Mouse (Mus musculus) brain, embryonic 14.5 days (tissue): ENCODE data around the gene Kremen1. TPM values are rescaled to one million over a fixed set of nuclear protein-coding genes. Genes with fewer than 3 reads are reported as not detected.

Source experiments
- DNase-seq: peaks from one replicate; pipeline ENCODE4 v3.0.0-alpha.2; 2011; ENCODE audit warnings: low read depth
- CTCF ChIP-seq: fragments of 200-500 bp; IDR thresholded peaks from 2 replicates; pipeline ENCODE4 v1.5.1; 2012; ENCODE audit warnings: inconsistent platforms, mild to moderate bottlenecking, moderate library complexity, borderline replicate concordance; ENCODE audit not compliant: insufficient read depth, insufficient read length; ENCODE audit errors: extremely low read depth
- POLR2A ChIP-seq: fragments of 200-500 bp; IDR thresholded peaks from 2 replicates; pipeline ENCODE4 v1.6.1; 2012; ENCODE audit warnings: mild to moderate bottlenecking, inconsistent platforms, borderline replicate concordance; ENCODE audit not compliant: poor library complexity, insufficient read depth, insufficient read length, severe bottlenecking; ENCODE audit errors: extremely low read depth
- polyA plus RNA-seq: library from polyadenylated mRNA; depleted of rRNA; stranded (reverse); fragments of >200 nt; gene quantifications from 2 replicates; pipeline ENCODE4 v1.2.3, GENCODE M21; 2012

Kremen1 gene
- polyA plus RNA-seq, 1 experiment = 11.4 TPM

- DNase-seq = no peak
- TF ChIP-seq CTCF (no peak), POLR2A (no peak)
Measured at GRCm38 (mm10) chr11:5257151-5257862, 4.1 kb downstream of the Kremen1 start.

- TF ChIP-seq POLR2A = no peak
- no peak for TF ChIP-seq CTCF
- peak; percentile 92 for DNase-seq
Measured at GRCm38 (mm10) chr11:5255509-5256014, 5.8 kb downstream of the Kremen1 start.

- no peak for TF ChIP-seq POLR2A
- no peak for DNase-seq
Measured at GRCm38 (mm10) chr11:5254016-5254415, 7.3 kb downstream of the Kremen1 start.

- TF ChIP-seq CTCF (no peak), POLR2A (no peak)
Measured at GRCm38 (mm10) chr11:5253528-5253927, 7.8 kb downstream of the Kremen1 start.

GRCm38 (mm10) chr11:5252727-5253126 lies 8.6 kb downstream of the Kremen1 start:
- TF ChIP-seq POLR2A (no peak), CTCF (no peak)
- DNase-seq = no peak

More at GRCm38 (mm10) chr11:5253528-5253927, 7.8 kb downstream of the Kremen1 start:
- no peak for DNase-seq

GRCm38 (mm10) chr11:5251112-5251511 lies 10.2 kb downstream of the Kremen1 start:
- TF ChIP-seq CTCF (no peak), POLR2A (no peak)
- DNase-seq = no peak

GRCm38 (mm10) chr11:5248200-5248599 lies 13.2 kb downstream of the Kremen1 start:
- TF ChIP-seq POLR2A = no peak
- no peak for TF ChIP-seq CTCF
- no peak for DNase-seq

GRCm38 (mm10) chr11:5245431-5245830 lies 15.9 kb downstream of the Kremen1 start:
- TF ChIP-seq POLR2A = no peak
- no peak for TF ChIP-seq CTCF
- DNase-seq = no peak

GRCm38 (mm10) chr11:5244749-5245130 lies 16.6 kb downstream of the Kremen1 start:
- peak; percentile 49 for DNase-seq
- TF ChIP-seq CTCF = no peak
- no peak for TF ChIP-seq POLR2A

- TF ChIP-seq CTCF = no peak
- no peak for TF ChIP-seq POLR2A
- peak; percentile 42 for DNase-seq
Measured at GRCm38 (mm10) chr11:5243812-5244748, 17.3 kb downstream of the Kremen1 start.

GRCm38 (mm10) chr11:5243208-5243607 lies 18.1 kb downstream of the Kremen1 start:
- TF ChIP-seq CTCF = no peak
- no peak for TF ChIP-seq POLR2A
- DNase-seq = no peak

- no peak for DNase-seq
Measured at GRCm38 (mm10) chr11:5242158-5242557, 19.2 kb downstream of the Kremen1 start.

More at GRCm38 (mm10) chr11:5242158-5242557, 19.2 kb downstream of the Kremen1 start:
- no peak for TF ChIP-seq POLR2A
- no peak for TF ChIP-seq CTCF
